Mouse (Mus musculus) heart, embryonic 11.5 days (tissue): ENCODE data around the gene Gm973. TPM values are rescaled to one million over a fixed set of nuclear protein-coding genes. Genes with fewer than 3 reads are reported as not detected.

Experiments
- ATAC-seq: fragments of 200-750 bp; cut with Nextera tagmentation; replicated peaks from 2 replicates; pipeline ENCODE4 v1.8.0; 2017; ENCODE audit warnings: moderate library complexity; ENCODE audit not compliant: insufficient number of reproducible peaks, low FRiP score, low TSS enrichment
- H3K27ac ChIP-seq: fragments of 300-500 bp; sonication (generic); 2 replicates; pipeline ENCODE4 v1.5.1; 2014; ENCODE audit warnings: mild to moderate bottlenecking, low read depth, low read length
- H3K27me3 ChIP-seq: fragments of 300-500 bp; sonication (generic); 2 replicates; pipeline ENCODE4 v1.6.1; 2014; ENCODE audit warnings: mild to moderate bottlenecking, low read length, mixed read lengths; ENCODE audit not compliant: control insufficient read depth, insufficient read depth
- H3K36me3 ChIP-seq: fragments of 300-500 bp; sonication (generic); 2 replicates; pipeline ENCODE4 v1.6.1; 2014; ENCODE audit warnings: mild to moderate bottlenecking, low read length, moderate library complexity, mixed read lengths; ENCODE audit not compliant: control insufficient read depth, insufficient read depth
- H3K4me1 ChIP-seq: fragments of 300-500 bp; sonication (generic); 2 replicates; pipeline ENCODE4 v1.6.1; 2014; ENCODE audit warnings: low read length; ENCODE audit not compliant: control insufficient read depth, insufficient read depth
- H3K4me2 ChIP-seq: fragments of 300-500 bp; sonication (generic); 2 replicates; pipeline ENCODE4 v1.6.1; 2014; ENCODE audit warnings: mild to moderate bottlenecking, moderate library complexity
- H3K4me3 ChIP-seq: fragments of 300-500 bp; sonication (generic); 2 replicates; pipeline ENCODE4 v1.5.1; 2014; ENCODE audit warnings: low read depth, low read length
- H3K9ac ChIP-seq: fragments of 300-500 bp; sonication (generic); 2 replicates; pipeline ENCODE4 v1.6.1; 2014; ENCODE audit warnings: mild to moderate bottlenecking, low read depth, low read length, moderate library complexity
- H3K9me3 ChIP-seq: fragments of 300-500 bp; sonication (generic); replicated peaks from 2 replicates; pipeline ENCODE4 v1.6.1; 2016; ENCODE audit warnings: low read length; ENCODE audit not compliant: control insufficient read depth
- WGBS: fragments of 180-500 bp; shearing (Covaris S2); extraction: QIAGEN DNeasy Blood & Tissue Kit; methylation state at CpG from one replicate; pipeline ENCODE4 v1.1.7; 2014; ENCODE audit not compliant: insufficient replicate concordance; 5-methylcytosine and 5-hydroxymethylcytosine counted together
- polyA plus RNA-seq: library from polyadenylated mRNA; unstranded; fragments of >200 nt; fragmentation: Nextera tagmentation; extraction: Ambion mirVana; gene quantifications from 2 replicates; pipeline ENCODE4 v1.2.1, GENCODE M21; 2014

Gm973 gene
- polyA plus RNA-seq, 1 experiment from 2014 or later: 0.17 TPM

DNA sequence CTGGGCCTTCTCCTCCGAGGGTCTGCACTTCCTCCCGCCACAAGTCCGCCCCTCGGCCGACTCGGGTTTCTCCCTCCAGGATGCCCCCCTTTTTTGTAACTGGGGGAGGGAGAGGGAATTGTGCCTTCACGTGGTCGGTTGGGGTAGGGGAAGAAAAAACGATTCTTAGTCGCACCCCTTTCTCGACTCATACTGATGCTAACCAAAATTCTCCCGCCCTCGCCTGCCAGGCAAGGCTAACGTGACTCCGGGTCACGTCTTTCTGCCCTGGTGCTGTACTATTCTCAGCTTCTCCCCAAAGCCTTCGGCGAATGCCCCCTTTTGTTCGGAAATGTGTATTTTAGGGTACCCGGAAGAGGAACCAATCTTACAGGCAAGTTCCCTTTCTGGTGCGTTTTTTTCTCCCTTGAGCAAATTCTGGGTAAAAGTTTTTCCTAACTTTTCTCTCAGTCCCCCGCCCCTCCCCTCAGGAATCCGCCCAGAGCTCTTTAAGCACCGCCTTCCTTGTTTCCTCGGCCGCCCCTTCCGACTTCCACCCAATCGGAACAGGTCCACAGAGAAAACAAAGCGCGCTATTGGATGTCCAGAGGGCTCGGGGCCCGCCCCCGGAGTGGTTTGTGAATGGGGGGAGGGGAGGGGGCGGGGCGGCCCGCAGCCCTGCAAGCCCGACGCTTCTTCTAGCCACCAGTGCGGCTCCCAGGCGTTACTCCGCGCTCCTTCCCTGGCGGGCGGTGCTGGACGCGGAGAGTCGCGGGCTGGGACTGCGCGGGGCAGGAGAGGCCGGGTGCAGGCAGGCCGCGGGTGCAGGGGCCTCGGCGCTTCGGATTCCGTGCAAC is 34.4 kb upstream of the Gm973 start:
- Histone ChIP-seq H3K4me2 (peak overlapping the region; percentile 80), H3K4me3 (peak overlapping the region; percentile 76), H3K36me3 (no peaks in the 10 kb centered on the region; the same call in 1 of the 2 replicates), H3K9ac (peak overlapping the region; percentile 83), H3K27ac (peak overlapping the region; percentile 89), H3K9me3 (no peaks in the 10 kb centered on the region), H3K4me1 (peaks cover 16% of the 10 kb centered on the region), H3K27me3 (peaks cover 19% of the 10 kb centered on the region)
- ATAC-seq: peak; percentile 92
- WGBS: under 1% methylated on average over 54 of the region's 57 CpGs

DNA sequence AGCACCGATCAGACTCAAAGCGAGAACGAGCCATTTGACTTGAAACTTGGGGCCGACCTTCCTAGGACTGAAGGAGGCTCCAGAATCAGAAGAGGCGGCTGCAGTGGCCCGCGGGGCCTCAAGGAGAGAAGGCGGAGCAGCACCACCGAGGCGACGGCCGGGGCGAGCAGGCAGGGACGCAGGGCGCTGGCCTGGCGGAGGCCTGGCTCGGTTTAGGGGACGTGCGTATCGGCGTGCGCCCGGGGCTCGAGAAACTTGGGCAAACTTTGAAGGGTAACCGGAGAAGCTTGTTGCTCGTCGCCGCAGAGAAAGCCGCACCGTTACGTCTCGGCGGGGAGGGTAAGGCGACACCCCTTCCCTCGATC is 33.8 kb upstream of the Gm973 start, which contains the start of gene Fzd7:
Gene Fzd7 (plus strand): TSS at position 94 of the 365 bp plus-strand sequence.
- Histone ChIP-seq H3K9ac (peak within 1 kb of the TSS; percentile 83), H3K27ac (peak within 1 kb of the TSS; percentile 89), H3K36me3 (no peaks in the 10 kb centered on the region; the same call in 1 of the 2 replicates), H3K9me3 (no peaks in the 10 kb centered on the region), H3K27me3 (peaks cover 19% of the 10 kb centered on the region), H3K4me2 (peak within 1 kb of the TSS; percentile 80), H3K4me1 (peaks cover 17% of the 10 kb centered on the region), H3K4me3 (peak within 1 kb of the TSS; percentile 76)
- whole genome bisulfite sequencing: under 1% methylated on average over 35 of the region's 35 CpGs
- peak; percentile 20; the same call in 1 of the 2 replicates for ATAC-seq

DNA sequence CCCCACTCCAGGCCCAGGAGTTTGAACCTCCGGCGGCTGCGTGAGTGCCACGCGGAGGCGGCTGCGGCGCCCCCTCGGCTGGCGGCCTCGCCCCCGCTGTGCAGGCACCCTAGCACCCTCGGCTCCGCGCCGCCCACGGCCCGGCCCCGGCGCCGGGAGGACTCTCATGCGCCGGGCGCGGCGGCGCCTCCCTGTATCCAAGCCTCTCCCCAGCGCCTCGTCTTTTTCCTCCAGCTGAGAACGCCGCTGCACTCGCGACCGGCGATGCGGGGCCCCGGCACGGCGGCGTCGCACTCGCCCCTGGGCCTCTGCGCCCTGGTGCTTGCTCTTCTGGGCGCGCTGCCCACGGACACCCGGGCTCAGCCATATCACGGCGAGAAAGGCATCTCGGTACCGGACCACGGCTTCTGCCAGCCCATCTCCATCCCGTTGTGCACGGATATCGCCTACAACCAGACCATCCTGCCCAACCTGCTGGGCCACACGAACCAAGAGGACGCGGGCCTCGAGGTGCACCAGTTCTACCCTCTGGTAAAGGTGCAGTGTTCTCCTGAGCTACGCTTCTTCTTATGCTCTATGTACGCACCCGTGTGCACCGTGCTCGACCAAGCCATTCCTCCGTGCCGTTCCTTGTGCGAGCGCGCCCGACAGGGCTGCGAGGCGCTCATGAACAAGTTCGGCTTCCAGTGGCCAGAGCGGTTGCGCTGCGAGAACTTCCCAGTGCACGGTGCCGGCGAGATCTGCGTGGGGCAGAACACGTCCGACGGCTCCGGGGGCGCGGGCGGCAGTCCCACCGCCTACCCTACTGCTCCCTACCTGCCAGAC is 33.2 kb upstream of the Gm973 start:
- H3K4me1 ChIP-seq: peaks cover 23% of the 10 kb centered on the region
- peak overlapping the region; percentile 84 for H3K27ac ChIP-seq
- no peaks in the 10 kb centered on the region for H3K9me3 ChIP-seq
- H3K4me2 ChIP-seq: peak overlapping the region; percentile 80
- under 1% methylated on average over 88 of the region's 88 CpGs for WGBS
- H3K27me3 ChIP-seq: peaks cover 16% of the 10 kb centered on the region
- peak overlapping the region; percentile 76 for H3K4me3 ChIP-seq
- H3K9ac ChIP-seq: peak overlapping the region; percentile 83
- H3K36me3 ChIP-seq: no peaks in the 10 kb centered on the region; the same call in 1 of the 2 replicates
- ATAC-seq: 0 out of 2 replicates have a peak, but pooled peaks have one; percentile 6

DNA sequence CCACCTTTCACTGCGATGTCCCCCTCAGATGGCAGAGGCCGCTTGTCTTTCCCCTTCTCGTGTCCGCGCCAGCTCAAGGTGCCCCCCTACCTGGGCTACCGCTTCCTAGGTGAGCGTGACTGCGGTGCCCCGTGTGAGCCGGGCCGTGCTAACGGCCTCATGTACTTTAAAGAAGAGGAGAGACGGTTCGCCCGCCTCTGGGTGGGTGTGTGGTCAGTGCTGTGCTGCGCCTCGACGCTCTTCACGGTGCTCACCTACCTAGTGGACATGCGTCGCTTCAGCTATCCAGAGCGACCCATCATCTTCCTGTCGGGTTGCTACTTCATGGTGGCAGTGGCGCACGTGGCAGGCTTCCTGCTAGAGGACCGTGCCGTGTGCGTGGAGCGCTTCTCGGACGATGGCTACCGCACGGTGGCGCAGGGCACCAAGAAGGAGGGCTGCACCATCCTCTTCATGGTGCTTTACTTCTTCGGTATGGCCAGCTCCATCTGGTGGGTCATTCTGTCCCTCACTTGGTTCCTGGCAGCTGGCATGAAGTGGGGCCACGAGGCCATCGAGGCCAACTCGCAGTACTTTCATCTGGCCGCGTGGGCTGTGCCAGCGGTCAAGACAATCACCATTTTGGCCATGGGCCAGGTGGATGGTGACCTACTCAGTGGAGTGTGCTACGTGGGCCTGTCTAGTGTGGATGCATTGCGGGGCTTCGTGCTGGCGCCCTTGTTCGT is 32.4 kb upstream of the Gm973 start:
- Histone ChIP-seq H3K4me2 (peak overlapping the region; percentile 80), H3K9ac (peak overlapping the region; percentile 83), H3K36me3 (no peaks in the 10 kb centered on the region; the same call in 1 of the 2 replicates), H3K4me1 (peaks cover 24% of the 10 kb centered on the region), H3K27ac (no peak overlapping the region), H3K9me3 (no peaks in the 10 kb centered on the region), H3K27me3 (peaks cover 15% of the 10 kb centered on the region), H3K4me3 (peak overlapping the region; percentile 76)
- ATAC-seq: no peak
- WGBS: 2% methylated on average over 45 of the region's 46 CpGs

DNA sequence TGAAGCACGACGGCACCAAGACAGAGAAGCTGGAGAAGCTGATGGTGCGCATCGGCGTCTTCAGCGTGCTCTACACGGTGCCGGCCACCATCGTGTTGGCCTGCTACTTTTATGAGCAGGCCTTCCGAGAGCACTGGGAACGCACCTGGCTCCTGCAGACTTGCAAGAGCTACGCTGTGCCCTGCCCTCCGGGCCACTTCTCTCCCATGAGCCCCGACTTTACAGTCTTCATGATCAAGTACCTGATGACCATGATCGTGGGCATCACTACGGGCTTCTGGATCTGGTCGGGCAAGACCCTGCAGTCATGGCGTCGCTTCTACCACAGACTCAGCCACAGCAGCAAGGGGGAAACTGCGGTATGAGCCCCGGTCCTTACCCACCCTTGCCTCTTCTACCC is 31.8 kb upstream of the Gm973 start:
- H3K9me3 ChIP-seq: no peaks in the 10 kb centered on the region
- no peak for ATAC-seq
- H3K4me3 ChIP-seq: peak overlapping the region; percentile 76
- H3K9ac ChIP-seq: peak overlapping the region; percentile 71
- peak overlapping the region; percentile 80 for H3K4me2 ChIP-seq
- peaks cover 14% of the 10 kb centered on the region for H3K27me3 ChIP-seq
- WGBS: 11% methylated on average over 21 of the region's 21 CpGs
- H3K36me3 ChIP-seq: no peaks in the 10 kb centered on the region; the same call in 1 of the 2 replicates
- peaks cover 30% of the 10 kb centered on the region for H3K4me1 ChIP-seq
- no peak overlapping the region for H3K27ac ChIP-seq

DNA sequence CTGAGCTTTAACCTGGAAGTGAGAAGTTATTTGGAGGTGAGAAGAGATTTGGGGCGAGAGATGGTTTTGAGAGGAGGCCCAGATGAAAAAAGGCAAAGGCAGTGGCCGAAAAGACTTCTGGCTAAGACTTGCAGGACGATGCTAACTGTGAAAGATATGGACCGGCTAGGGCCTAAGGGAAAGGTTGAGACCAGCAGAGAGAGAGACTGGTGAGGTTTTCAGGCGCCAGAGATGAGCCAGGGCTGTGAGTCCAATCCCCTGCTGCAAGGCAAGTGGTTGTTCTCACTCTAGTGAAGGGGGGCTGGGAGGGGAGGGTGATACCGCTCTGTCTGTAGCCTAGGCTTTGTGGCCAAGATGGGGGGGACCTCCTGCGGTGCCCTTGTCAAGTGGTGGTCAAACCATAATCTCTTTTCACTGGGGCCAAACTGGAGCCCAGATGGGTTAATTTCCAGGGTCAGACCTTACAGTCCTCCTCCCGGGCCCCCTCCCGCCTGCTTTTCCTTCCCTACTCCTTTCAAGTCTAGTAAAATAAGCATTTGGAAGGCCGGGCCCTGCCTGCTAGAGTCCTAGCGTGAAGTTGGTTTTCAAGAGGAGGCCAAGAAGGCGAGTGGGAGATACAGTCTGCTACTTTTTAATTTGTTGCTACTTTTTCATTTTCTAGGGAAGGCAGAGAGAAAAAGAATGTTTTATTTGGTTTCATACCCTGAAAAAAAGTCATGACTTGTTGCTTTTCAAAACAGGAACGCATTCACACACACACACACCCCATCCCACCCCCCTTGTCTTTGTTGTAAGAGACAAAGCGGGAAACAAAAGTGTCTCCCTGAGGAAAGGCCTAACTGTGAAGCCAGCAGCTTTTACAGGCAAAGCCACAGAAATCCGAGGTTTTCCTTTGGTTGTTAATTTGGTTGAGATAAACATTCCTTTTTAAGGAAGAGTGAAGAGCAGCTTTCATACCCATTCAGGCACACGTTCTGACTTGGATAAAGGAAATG is 31.0 kb upstream of the Gm973 start:
- H3K9me3 ChIP-seq: no peaks in the 10 kb centered on the region

DNA sequence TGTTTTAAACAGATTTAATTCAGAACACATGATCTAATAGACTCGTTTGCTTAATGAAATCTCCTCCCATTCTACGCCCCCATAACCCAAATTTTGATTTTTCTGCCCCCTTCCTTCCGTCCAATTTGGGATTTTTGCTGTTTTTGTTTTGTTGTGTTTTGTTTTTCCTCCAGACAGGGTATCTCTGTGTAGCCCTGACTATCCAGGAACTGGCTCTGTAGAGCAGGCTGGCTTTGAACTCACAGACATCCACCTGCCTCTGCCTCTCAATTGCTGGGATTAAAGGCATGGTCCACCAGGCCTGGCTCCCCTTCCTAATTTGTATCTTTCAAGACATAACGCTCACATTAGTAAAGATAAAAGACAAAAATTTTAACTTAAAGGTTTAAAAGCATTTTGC is 30.3 kb upstream of the Gm973 start:
- H3K4me2 ChIP-seq: peak overlapping the region; percentile 80
- H3K4me1 ChIP-seq: peaks cover 31% of the 10 kb centered on the region
- H3K27ac ChIP-seq: no peak overlapping the region
- H3K4me3 ChIP-seq: peak overlapping the region; percentile 76
- no peak for ATAC-seq
- no peaks in the 10 kb centered on the region for H3K9me3 ChIP-seq
- H3K36me3 ChIP-seq: no peaks in the 10 kb centered on the region; the same call in 1 of the 2 replicates
- H3K9ac ChIP-seq: no peak overlapping the region
- WGBS: 52% methylated on average over 4 of the region's 4 CpGs
- H3K27me3 ChIP-seq: peaks cover 14% of the 10 kb centered on the region

More for the DNA sequence above, 31.0 kb upstream of the Gm973 start:
- ATAC-seq: no peak
- WGBS: 21% methylated on average over 16 of the region's 16 CpGs
- Histone ChIP-seq H3K4me3 (peak overlapping the region; percentile 76), H3K4me1 (peaks cover 31% of the 10 kb centered on the region), H3K27ac (0 out of 2 replicates have a peak overlapping the region, but pooled peaks have one; percentile 42), H3K4me2 (peak overlapping the region; percentile 80), H3K36me3 (no peaks in the 10 kb centered on the region; the same call in 1 of the 2 replicates), H3K27me3 (peaks cover 14% of the 10 kb centered on the region), H3K9ac (peak overlapping the region; percentile 71)
